ENCODE assay signal across 8 mouse cellular contexts in genomic region chr13:49421606-49421917, GRCm38 (mm10). TPM values are rescaled to one million over a fixed set of nuclear protein-coding genes. Genes with fewer than 3 reads are reported as not detected.
A peak's percentile ranks its signal among the peaks of the same experiment; 100 is the strongest.
DNase-seq lines count a peak whose midpoint lies in the region; ATAC-seq and TF ChIP-seq lines count a peak whose summit lies in the region.

No protein-coding gene starts in this region.

- no peak overlapping the region for H3K27ac ChIP-seq in ES-Bruce4 (ENCODE audit: insufficient read depth, low read length)
- H3K27ac ChIP-seq in hindbrain, embryonic 15.5 days (replicated peaks) = peak overlapping the region; percentile 82

- H3K36me3 ChIP-seq in ES-Bruce4 (ENCODE audit: control insufficient read depth, insufficient read depth, low read length, poor library complexity, severe bottlenecking) = no peaks in the 10 kb centered on the region
- H3K36me3 ChIP-seq in hindbrain, embryonic 15.5 days = no peaks in the 10 kb centered on the region

- WGBS in hindbrain, embryonic 15.5 days = under 1% methylated on average over 15 of the region's 15 CpGs

- ATAC-seq in frontal cortex, adult (ENCODE audit: low TSS enrichment) = peak; percentile 25; the same call in 1 of the 2 replicates
- ATAC-seq in erythroblast, adult 5-6 weeks (replicated peaks; ENCODE audit: low FRiP score, poor library complexity, severe bottlenecking) = peak; percentile 23
- ATAC-seq in hindbrain, embryonic 15.5 days (ENCODE audit: low FRiP score, low read depth) = no peak
- ATAC-seq in megakaryocyte-erythroid progenitor cell, adult 5-6 weeks (replicated peaks; ENCODE audit: low FRiP score, low TSS enrichment, poor library complexity, severe bottlenecking) = peak; percentile 48

- no peaks in the 10 kb centered on the region for H3K27me3 ChIP-seq in ES-Bruce4 (ENCODE audit: control insufficient read depth, insufficient read depth, low read length, poor library complexity, severe bottlenecking)
- H3K27me3 ChIP-seq in hindbrain, embryonic 15.5 days = no peaks in the 10 kb centered on the region

- TF ChIP-seq POLR2A in ES-Bruce4 (IDR thresholded peaks at IDR 0.05; ENCODE audit: insufficient read depth, low read length) = no peak

- TF ChIP-seq EP300 in ES-Bruce4 (IDR thresholded peaks at IDR 0.05; ENCODE audit: insufficient read depth, low read depth, low read length) = no peak

- no peak for TF ChIP-seq CTCF in ES-Bruce4 (IDR thresholded peaks at IDR 0.05; ENCODE audit: low read depth, low read length)

- H3K9me3 ChIP-seq in ES-Bruce4 (replicated peaks; ENCODE audit: control insufficient read depth, insufficient read depth, low read length, poor library complexity, severe bottlenecking) = no peaks in the 10 kb centered on the region
- no peaks in the 10 kb centered on the region for H3K9me3 ChIP-seq in hindbrain, embryonic 15.5 days

- peak overlapping the region; percentile 85 for H3K4me3 ChIP-seq in ES-Bruce4 (ENCODE audit: low read depth, low read length)
- H3K4me3 ChIP-seq in hindbrain, embryonic 15.5 days = peak overlapping the region; percentile 74

- no peak for DNase-seq in frontal cortex, postnatal 10 days (ENCODE audit: low spot score in 2 of 2)
- DNase-seq in layer of hippocampus, adult 9-11 months = no peak
- DNase-seq in frontal cortex, adult 2 months (ENCODE audit: extremely low spot score in 1 of 2, low spot score in 1 of 2) = no peak

- H3K4me2 ChIP-seq in hindbrain, embryonic 15.5 days = peak overlapping the region; percentile 91

- no peaks in the 10 kb centered on the region for H3K4me1 ChIP-seq in ES-Bruce4 (ENCODE audit: control insufficient read depth, insufficient read depth, low read length)
- peaks cover 27% of the 10 kb centered on the region for H3K4me1 ChIP-seq in hindbrain, embryonic 15.5 days (replicated peaks)

- peak overlapping the region; percentile 67 for H3K9ac ChIP-seq in ES-Bruce4 (ENCODE audit: low read depth, poor library complexity, severe bottlenecking)
- H3K9ac ChIP-seq in hindbrain, embryonic 15.5 days = peak overlapping the region; percentile 58

RNA-seq across cellular contexts. Expression of gene Ippk, which starts 0.5 kb away (rescaled TPM):
- polyA plus RNA-seq in ES-Bruce4 (2011; ENCODE audit: insufficient read depth, insufficient read length, low read depth, missing spikeins) = 15.4 and 16.4 TPM in 2 replicates
- total RNA-seq in erythroblast, adult 5-6 weeks (2015; ENCODE audit: low replicate concordance) = 1.5 and 1.9 TPM in 2 replicates
- total RNA-seq in erythroblast, adult 5-6 weeks (2017; ENCODE audit: low replicate concordance) = 1.5 and 5.7 TPM in 2 replicates
- 12.3 and 13.2 TPM in 2 replicates for polyA plus RNA-seq in hindbrain, embryonic 15.5 days (2015; fragmentation: Nextera tagmentation; extraction: Ambion mirVana)
- 8.9 and 9.8 TPM in 2 replicates for total RNA-seq in megakaryocyte-erythroid progenitor cell, adult 5-6 weeks (2014; fragmentation: Nextera tagmentation)
- total RNA-seq in megakaryocyte-erythroid progenitor cell, adult 5-6 weeks (2017) = 13.0 and 13.2 TPM in 2 replicates
- polyA plus RNA-seq in frontal cortex, adult 2 months (2012; rRNA removed) = 11.5 and 11.6 TPM in 2 replicates
